Mouse (Mus musculus) embryonic facial prominence, embryonic 11.5 days (tissue): Measurements from ENCODE around the gene Tmem190. TPM values are rescaled to one million over a fixed set of nuclear protein-coding genes. Genes with fewer than 3 reads are reported as not detected.

Experiments
- ATAC-seq: fragments of 200-750 bp; cut with Nextera tagmentation; replicated peaks from 2 replicates; pipeline ENCODE4 v1.8.0; 2017; ENCODE audit warnings: low read depth; ENCODE audit not compliant: insufficient number of reproducible peaks, low FRiP score, low TSS enrichment
- DNase-seq: peaks from one replicate; pipeline ENCODE4 v3.0.0-alpha.2; 2015; ENCODE audit warnings: low spot score
- H3K27ac ChIP-seq: fragments of 300-500 bp; sonication (generic); replicated peaks from 2 replicates; pipeline ENCODE4 v1.5.1; 2014; ENCODE audit warnings: mild to moderate bottlenecking, low read depth, low read length, control low read depth
- H3K27me3 ChIP-seq: fragments of 300-500 bp; sonication (generic); 2 replicates; pipeline ENCODE4 v1.6.1; 2014; ENCODE audit warnings: mild to moderate bottlenecking, low read length, moderate library complexity, mixed read lengths; ENCODE audit not compliant: control insufficient read depth, insufficient read depth
- H3K36me3 ChIP-seq: fragments of 300-500 bp; sonication (generic); replicated peaks from 2 replicates; pipeline ENCODE4 v1.6.1; 2014; ENCODE audit warnings: low read depth, mild to moderate bottlenecking, low read length, moderate library complexity, mixed read lengths; ENCODE audit not compliant: control insufficient read depth, insufficient read depth
- H3K4me1 ChIP-seq: fragments of 300-500 bp; sonication (generic); 2 replicates; pipeline ENCODE4 v1.6.1; 2014; ENCODE audit warnings: low read length, mixed read lengths; ENCODE audit not compliant: control insufficient read depth, insufficient read depth
- H3K4me2 ChIP-seq: fragments of 300-500 bp; sonication (generic); 2 replicates; pipeline ENCODE4 v1.6.1; 2014; ENCODE audit warnings: low read depth, mild to moderate bottlenecking, control low read depth, low read length, moderate library complexity
- H3K4me3 ChIP-seq: fragments of 300-500 bp; sonication (generic); 2 replicates; pipeline ENCODE4 v1.5.1; 2014; ENCODE audit warnings: low read depth, low read length, control low read depth
- H3K9ac ChIP-seq: fragments of 300-500 bp; sonication (generic); replicated peaks from 2 replicates; pipeline ENCODE4 v1.6.1; 2014; ENCODE audit warnings: mild to moderate bottlenecking, control low read depth, low read length
- H3K9me3 ChIP-seq: fragments of 300-500 bp; sonication (generic); replicated peaks from 2 replicates; pipeline ENCODE4 v1.6.1; 2016; ENCODE audit warnings: mild to moderate bottlenecking, low read length, inconsistent platforms, mixed read lengths; ENCODE audit not compliant: control insufficient read depth
- WGBS: fragments of 180-500 bp; shearing (Covaris S2); extraction: QIAGEN DNeasy Blood & Tissue Kit; methylation state at CpG from one replicate; pipeline ENCODE4 v1.1.7; 2014; 5-methylcytosine and 5-hydroxymethylcytosine counted together
- polyA plus RNA-seq: library from polyadenylated mRNA; unstranded; fragments of >200 nt; fragmentation: Nextera tagmentation; extraction: Ambion mirVana; gene quantifications from 2 replicates; pipeline ENCODE4 v1.2.1, GENCODE M21; 2014

The Tmem190 gene
- polyA plus RNA-seq, 1 experiment from 2014 or later = not detected

GRCm38 (mm10) chr7:4777851-4778637, 4.7 kb upstream of the Tmem190 start:
- ATAC-seq = no peak; the same call in 1 of the 2 replicates
- no peak for DNase-seq
- Histone ChIP-seq H3K36me3 (no peaks in the 10 kb centered on the region), H3K4me1 (peaks cover 7% of the 10 kb centered on the region; the same call in 1 of the 2 replicates), H3K4me3 (no peak overlapping the region), H3K9me3 (no peaks in the 10 kb centered on the region), H3K9ac (no peak overlapping the region; the same call in 1 of the 2 replicates), H3K4me2 (no peak overlapping the region), H3K27me3 (peaks cover 33% of the 10 kb centered on the region), H3K27ac (no peak overlapping the region)
- WGBS = 5% methylated on average over 19 of the region's 20 CpGs

GRCm38 (mm10) chr7:4779921-4780320, 2.8 kb upstream of the Tmem190 start:
- no peak for DNase-seq
- WGBS = 29% methylated on average over 5 of the region's 5 CpGs
- H3K4me1 ChIP-seq = peaks cover 7% of the 10 kb centered on the region; the same call in 1 of the 2 replicates
- no peak overlapping the region for H3K4me2 ChIP-seq
- no peak overlapping the region for H3K9ac ChIP-seq
- ATAC-seq = no peak
- H3K27me3 ChIP-seq = peaks cover 33% of the 10 kb centered on the region
- no peak overlapping the region for H3K4me3 ChIP-seq
- no peaks in the 10 kb centered on the region for H3K36me3 ChIP-seq
- H3K27ac ChIP-seq = no peak overlapping the region
- no peaks in the 10 kb centered on the region for H3K9me3 ChIP-seq

DNA sequence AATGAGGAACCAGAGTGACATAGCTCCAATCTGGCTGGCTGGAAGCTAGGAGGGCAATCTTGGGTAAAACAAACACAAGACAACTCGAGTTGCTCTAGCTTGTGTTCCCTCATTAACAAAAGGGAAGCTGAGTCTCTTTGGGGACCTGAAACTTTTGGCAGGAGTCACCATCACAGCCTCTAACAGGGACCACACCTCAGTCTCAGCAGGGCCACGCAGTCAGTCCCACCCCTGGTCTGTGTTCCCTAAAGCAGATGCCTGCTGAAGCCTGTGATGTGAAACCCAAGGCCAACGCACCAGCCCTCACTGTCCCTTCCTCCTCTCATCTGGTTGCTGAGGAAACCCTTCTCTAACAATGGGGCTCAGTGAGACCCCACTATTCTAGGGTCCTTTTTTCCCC, 607 bp upstream of the Tmem190 start:
- Histone ChIP-seq H3K9ac (no peak overlapping the region), H3K27ac (no peak overlapping the region), H3K9me3 (no peaks in the 10 kb centered on the region), H3K4me2 (no peak overlapping the region), H3K36me3 (no peaks in the 10 kb centered on the region), H3K27me3 (peaks cover 18% of the 10 kb centered on the region), H3K4me3 (no peak overlapping the region), H3K4me1 (peaks cover 4% of the 10 kb centered on the region; the same call in 1 of the 2 replicates)
- 52% methylated on average over 3 of the region's 3 CpGs for WGBS
- DNase-seq = no peak
- no peak for ATAC-seq

DNA sequence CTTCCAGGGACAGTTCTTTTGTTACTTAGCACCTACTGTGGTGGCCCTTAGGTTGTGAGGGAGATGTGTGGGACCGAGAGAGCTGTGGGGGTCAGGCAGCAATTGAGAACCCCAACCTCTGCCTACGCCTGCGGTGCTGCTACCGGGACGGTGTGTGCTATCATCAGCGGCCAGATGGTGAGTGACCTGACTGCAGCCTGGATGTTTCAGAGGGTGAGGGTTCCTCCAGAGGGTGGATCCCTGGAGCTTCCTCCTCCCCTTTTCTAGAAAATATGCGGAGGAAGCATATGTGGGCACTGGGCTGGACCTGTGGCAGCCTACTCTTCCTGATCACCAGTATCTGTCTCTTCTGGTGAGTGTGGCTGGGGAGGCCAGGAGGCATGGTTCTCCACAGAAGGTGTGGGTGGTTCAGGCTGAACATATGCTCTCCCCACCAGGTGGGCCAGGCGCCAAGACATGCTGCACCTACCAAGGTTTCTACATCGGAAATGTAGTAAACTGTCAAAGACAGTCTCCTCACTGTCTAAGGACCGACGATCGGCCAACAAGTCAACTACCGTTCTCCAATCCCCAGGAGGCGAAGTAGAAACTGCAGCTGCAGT, 1.0 kb downstream of the Tmem190 start:
- Histone ChIP-seq H3K27me3 (peaks cover 3% of the 10 kb centered on the region), H3K4me3 (no peak overlapping the region)
- WGBS = 85% methylated on average over 14 of the region's 14 CpGs

DNA sequence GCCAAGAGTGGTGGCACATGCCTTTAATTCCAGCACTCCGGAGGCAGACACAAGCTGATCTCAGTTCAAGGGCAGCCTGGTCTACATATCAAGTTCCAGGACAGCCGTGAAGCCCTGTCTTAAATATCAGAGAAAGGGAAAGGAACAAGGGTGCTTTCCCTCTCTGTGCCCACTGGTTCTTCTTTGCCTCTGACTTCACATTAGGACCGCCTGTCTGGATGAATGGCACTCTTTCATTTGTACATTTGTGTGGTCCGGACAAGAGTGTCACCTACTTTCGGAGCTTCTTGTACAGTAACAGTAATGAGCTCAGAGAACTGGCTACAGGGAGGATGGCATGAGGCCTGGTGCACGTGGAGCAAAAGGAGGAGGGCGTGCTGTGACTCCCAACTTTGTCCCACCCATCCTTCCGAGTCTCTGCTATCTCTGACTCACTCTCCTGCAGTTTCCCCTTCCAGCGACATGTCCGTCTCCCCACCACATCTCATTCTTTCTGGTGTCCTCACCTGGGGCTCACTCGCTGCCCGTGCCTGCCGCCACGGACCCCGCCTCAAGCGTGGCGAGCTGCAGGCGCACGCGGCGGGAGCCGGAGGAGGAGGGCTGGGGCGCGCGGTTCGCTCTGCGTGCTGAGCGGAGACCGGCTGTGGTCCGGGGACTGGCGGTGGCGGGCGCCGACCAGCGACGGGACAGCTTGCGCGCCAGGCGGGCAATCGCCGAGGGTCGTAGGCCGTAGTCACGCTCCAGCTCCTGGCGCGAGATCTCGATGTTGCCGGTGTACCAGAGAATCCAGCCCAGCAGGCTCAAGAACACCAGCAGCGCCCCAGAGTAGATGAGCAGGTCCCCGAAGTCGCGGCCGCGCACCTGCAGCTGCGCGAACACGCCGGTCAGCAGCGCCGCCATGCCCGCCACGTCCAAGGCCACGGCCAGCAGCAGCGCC, 6.0 kb downstream of the Tmem190 start:
- Histone ChIP-seq H3K9me3 (no peaks in the 10 kb centered on the region), H3K4me3 (peak overlapping the region; percentile 55), H3K4me2 (peak overlapping the region; percentile 83), H3K36me3 (no peaks in the 10 kb centered on the region), H3K27ac (peak overlapping the region; percentile 35; the same call in 1 of the 2 replicates), H3K4me1 (no peaks in the 10 kb centered on the region), H3K27me3 (0 out of 2 replicates have a peak, but pooled peaks cover 3% of the 10 kb centered on the region), H3K9ac (peak overlapping the region; percentile 83)
- ATAC-seq (peak; percentile 46), DNase-seq (peak; percentile 67)
- 2% methylated on average over 52 of the region's 64 CpGs for WGBS

More for the DNA sequence above, 1.0 kb downstream of the Tmem190 start:
- ATAC-seq = no peak
- Histone ChIP-seq H3K27ac (no peak overlapping the region), H3K4me1 (no peaks in the 10 kb centered on the region), H3K4me2 (no peak overlapping the region), H3K36me3 (no peaks in the 10 kb centered on the region), H3K9ac (no peak overlapping the region), H3K9me3 (no peaks in the 10 kb centered on the region)
- DNase-seq = no peak

DNA sequence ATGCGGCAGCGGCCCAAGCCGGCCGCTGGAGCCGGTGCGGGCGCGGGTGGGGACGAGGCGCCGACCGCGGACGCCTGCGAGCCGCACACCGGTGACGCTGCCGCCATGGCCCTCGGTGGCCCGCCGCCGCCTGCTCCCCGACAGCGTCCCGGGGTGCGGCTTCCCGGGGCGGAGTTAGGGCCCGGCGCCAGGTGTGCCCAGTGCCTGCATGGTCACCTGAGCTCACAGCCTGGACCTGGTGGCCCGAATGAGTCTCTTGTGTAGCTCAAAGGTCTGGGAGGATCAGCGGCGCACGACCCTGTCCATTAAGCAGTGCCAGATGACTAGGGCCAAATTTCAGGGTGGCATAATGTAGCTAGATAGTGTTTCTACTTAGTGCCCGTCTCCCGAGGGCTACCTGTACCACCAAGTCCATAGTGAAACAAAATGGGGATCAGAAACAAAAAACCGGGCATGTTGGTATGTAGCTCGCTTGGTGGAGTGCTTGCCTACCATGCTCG, 6.7 kb downstream of the Tmem190 start, which contains the start of gene Tmem238:
Gene Tmem238, minus strand, starts transcription at position 221 of the 500 bp plus-strand sequence.
- H3K9me3 ChIP-seq = no peaks in the 10 kb centered on the region
- peak within 1 kb of the TSS; percentile 35; the same call in 1 of the 2 replicates for H3K27ac ChIP-seq
- H3K9ac ChIP-seq = peak within 1 kb of the TSS; percentile 83
- H3K4me2 ChIP-seq = peak within 1 kb of the TSS; percentile 83
- 10% methylated on average over 29 of the region's 40 CpGs for WGBS
- 0 out of 2 replicates have a peak, but pooled peaks cover 3% of the 10 kb centered on the region for H3K27me3 ChIP-seq
- H3K4me1 ChIP-seq = peaks cover 3% of the 10 kb centered on the region; the same call in 1 of the 2 replicates
- no peak for DNase-seq
- no peak for ATAC-seq
- H3K36me3 ChIP-seq = peaks cover 1% of the 10 kb centered on the region
- H3K4me3 ChIP-seq = peak within 1 kb of the TSS; percentile 55
